Mouse (Mus musculus) granulocyte monocyte progenitor cell, adult 5-6 weeks (primary cell): Measurements from ENCODE around the gene Tubb2b. TPM values are rescaled to one million over a fixed set of nuclear protein-coding genes. Genes with fewer than 3 reads are reported as not detected.

Experiments used
- ATAC-seq: replicated peaks from 2 replicates; pipeline ENCODE4 v1.8.0; 2016; ENCODE audit warnings: mild to moderate bottlenecking, moderate TSS enrichment, inconsistent platforms; ENCODE audit not compliant: poor library complexity, severe bottlenecking
- total RNA-seq, 2 experiments: library from RNA; stranded (forward) in 1 of 2; stranded (reverse) in 1 of 2; fragments of 200-712, 200-1000 nt in 1 of 2; fragments of >200 nt in 1 of 2; fragmentation: Nextera tagmentation in 1 of 2; gene quantifications; 2 replicates each; pipeline ENCODE4 v1.2.3; 2014 to 2017

Gene Tubb2b
- total RNA-seq, 2 experiments from 2014 or later: not detected

GRCm38 (mm10) chr13:34109677-34110058 lies 20.6 kb downstream of the Tubb2b start:
- ATAC-seq: peak; percentile 41

- no peak for ATAC-seq
Measured at GRCm38 (mm10) chr13:34109035-34109676, 21.1 kb downstream of the Tubb2b start.

GRCm38 (mm10) chr13:34106999-34107398 lies 23.3 kb downstream of the Tubb2b start:
- ATAC-seq: peak; percentile 97

GRCm38 (mm10) chr13:34106256-34106655 lies 24.0 kb downstream of the Tubb2b start:
- no peak for ATAC-seq

- no peak for ATAC-seq
Measured at GRCm38 (mm10) chr13:34105364-34105763, 24.9 kb downstream of the Tubb2b start.

GRCm38 (mm10) chr13:34101908-34102307 lies 28.4 kb downstream of the Tubb2b start:
- ATAC-seq: peak; percentile 22; the same call in 1 of the 2 replicates

GRCm38 (mm10) chr13:34101247-34101646 lies 29.0 kb downstream of the Tubb2b start:
- no peak for ATAC-seq

- no peak for ATAC-seq
Measured at GRCm38 (mm10) chr13:34100733-34101132, 29.5 kb downstream of the Tubb2b start.

- ATAC-seq: no peak
Measured at GRCm38 (mm10) chr13:34097086-34097485, 33.2 kb downstream of the Tubb2b start.

GRCm38 (mm10) chr13:34096455-34096854 lies 33.8 kb downstream of the Tubb2b start:
- no peak for ATAC-seq

GRCm38 (mm10) chr13:34095542-34096435 lies 34.5 kb downstream of the Tubb2b start:
- no peak for ATAC-seq

- peak; percentile 31; the same call in 1 of the 2 replicates for ATAC-seq
Measured at GRCm38 (mm10) chr13:34089358-34089757, 40.9 kb downstream of the Tubb2b start.

- ATAC-seq: peak; percentile 77
Measured at GRCm38 (mm10) chr13:34088871-34089288, 41.4 kb downstream of the Tubb2b start.

- peak; percentile 85 for ATAC-seq
Measured at GRCm38 (mm10) chr13:34088201-34088649, 42.0 kb downstream of the Tubb2b start.

- ATAC-seq: no peak
Measured at GRCm38 (mm10) chr13:34087052-34087812, 43.0 kb downstream of the Tubb2b start.

- ATAC-seq: no peak
Measured at GRCm38 (mm10) chr13:34084026-34084750, 46.1 kb downstream of the Tubb2b start.

GRCm38 (mm10) chr13:34081926-34082325 lies 48.3 kb downstream of the Tubb2b start:
- ATAC-seq: no peak

- no peak for ATAC-seq
Measured at GRCm38 (mm10) chr13:34079801-34080200, 50.5 kb downstream of the Tubb2b start.

- ATAC-seq: no peak
Measured at GRCm38 (mm10) chr13:34078500-34079280, 51.6 kb downstream of the Tubb2b start.
